Mouse (Mus musculus): ENCODE measurements around the gene Psg19.
"Not testable (repeated sequence)": the region's sequence is repeated elsewhere in the genome, so short reads cannot be mapped to it uniquely, and the experiment has no call there.

Psg19 gene

GRCm38 (mm10) chr7:18798420-18798819, at the start of gene Psg19:
Psg19 (minus strand) TSS chr7:18798520.
- no peak for DNase-seq

DNA sequence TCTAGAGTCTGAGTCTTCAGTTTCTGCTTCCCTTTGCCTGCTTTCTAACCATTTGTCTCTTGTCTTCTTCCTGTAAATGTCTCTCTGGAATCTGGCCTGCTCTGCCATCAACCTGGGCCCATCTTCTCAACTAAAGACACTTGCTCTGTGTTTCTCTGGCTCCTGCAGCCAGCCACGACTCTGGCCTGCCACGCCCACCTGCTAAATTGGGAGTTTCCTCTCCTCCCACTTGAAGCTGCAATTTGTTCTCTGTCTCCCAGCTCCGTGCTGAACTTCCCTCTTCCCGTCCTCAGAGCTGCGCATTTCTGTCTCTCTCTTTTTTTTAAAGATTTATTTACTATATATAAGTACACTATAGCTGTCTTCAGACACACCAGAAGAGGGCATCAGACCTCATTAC, 46.5 kb upstream of the Psg19 start:
- no peak for DNase-seq

DNA sequence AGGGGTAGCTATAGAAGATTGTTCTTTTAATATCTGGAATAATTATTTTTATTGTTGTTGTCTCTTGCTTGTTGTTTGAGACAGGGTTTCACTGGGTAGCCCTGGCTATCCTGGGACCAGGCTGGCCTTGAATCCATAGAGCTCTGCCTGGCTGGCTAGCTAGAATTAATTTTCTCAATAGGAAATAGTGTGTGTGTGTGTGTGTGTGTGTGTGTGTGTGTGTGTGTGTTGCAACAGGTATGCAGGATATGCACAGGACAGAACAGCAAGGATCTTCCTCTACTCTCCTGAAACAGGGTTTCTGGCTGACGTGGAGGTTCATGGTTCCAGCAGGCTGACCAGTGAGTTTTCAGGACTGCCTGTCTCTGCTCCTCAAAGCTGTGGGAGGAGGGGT, 42.9 kb upstream of the Psg19 start:
- DNase-seq = peak; percentile 4 to 10

GRCm38 (mm10) chr7:18840386-18841173, 42.3 kb upstream of the Psg19 start:
- peak; percentile 56 to 65 for DNase-seq

- peak in 1 of 2 experiments; percentile 7 for DNase-seq
These were observed 41.5 kb upstream of the Psg19 start, which contains the start of gene Mill2 for GRCm38 (mm10) chr7:18839865-18840264. Mill2 (plus strand) TSS chr7:18839966.

DNA sequence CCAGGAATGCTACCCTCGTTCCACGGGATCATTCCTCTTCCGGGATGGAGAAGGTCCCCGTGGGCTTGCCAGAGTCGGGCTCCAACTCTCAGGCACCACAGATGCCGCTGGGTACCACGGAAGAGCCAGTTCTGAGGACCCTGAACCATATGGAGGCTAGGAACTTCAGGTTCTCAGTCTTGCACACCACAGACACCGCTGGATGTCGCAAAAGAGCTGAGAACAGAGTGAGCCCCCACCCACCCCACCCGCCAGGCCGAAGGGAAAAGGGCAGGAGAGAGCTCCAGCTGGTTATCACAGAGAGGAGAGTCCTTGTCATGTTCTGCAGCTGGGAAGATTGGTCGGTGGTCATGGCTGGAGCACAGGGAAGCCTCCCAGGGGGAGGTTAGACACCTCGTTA, 34.0 kb upstream of the Psg19 start:
- no peak for DNase-seq

DNA sequence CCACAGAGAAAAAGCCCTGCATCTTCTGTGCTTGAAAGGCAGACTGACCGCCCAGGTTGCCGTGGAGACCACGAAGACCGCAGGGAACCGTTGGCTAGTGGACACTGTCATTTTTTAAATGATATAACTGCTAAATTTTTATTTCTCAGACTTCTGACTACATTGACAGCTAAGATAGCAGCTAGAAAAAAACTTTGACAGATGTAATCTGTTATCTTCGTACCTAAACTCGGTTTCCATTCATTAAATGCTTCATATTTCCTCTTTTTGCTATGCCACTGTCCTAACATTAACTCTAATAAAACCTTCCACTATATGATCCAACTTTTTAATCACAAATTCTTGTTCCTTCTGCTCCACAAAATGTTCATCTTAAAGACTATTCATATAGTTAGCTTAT, 31.2 kb upstream of the Psg19 start:
- DNase-seq = no peak

- DNase-seq = peak; percentile 13 to 36
These were observed 30.3 kb upstream of the Psg19 start for GRCm38 (mm10) chr7:18828592-18828991.

DNA sequence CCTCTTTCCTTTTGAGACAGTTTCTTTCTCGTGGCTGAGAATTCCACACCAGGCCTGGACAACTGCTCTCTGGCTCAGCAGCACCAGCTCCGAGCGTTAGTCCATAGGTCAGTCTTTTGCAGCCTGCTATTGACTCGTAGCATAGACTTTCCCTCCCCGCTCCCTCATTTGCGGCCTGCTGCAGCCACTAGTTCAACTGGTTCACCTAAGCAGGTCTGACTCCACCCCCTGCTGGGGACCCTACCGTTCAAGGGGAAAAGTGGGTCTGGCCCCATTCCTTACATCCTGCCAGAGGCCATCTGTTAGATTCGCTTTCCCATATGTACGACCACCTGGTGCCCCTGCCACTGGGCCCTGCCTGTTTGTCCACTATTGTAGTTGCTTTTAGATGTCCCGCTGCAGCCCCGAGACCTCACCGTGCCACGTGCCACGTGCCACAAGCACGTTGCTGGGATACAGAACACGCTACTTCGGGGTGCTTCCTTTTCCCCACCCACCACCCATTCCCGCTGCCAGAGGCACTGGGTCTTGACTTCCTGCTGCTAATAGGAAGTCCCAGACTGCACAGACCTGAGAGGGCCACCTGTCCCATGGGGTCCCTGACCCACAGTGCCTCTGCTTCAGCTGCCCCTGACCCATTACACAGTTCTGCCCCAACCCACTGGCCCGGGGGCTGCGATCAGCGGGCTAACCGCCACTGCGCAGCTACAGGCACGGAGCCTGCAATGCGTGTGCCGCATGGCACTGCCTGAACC, 29.6 kb upstream of the Psg19 start:
- DNase-seq = peak in 1 of 2 experiments; percentile 7

DNA sequence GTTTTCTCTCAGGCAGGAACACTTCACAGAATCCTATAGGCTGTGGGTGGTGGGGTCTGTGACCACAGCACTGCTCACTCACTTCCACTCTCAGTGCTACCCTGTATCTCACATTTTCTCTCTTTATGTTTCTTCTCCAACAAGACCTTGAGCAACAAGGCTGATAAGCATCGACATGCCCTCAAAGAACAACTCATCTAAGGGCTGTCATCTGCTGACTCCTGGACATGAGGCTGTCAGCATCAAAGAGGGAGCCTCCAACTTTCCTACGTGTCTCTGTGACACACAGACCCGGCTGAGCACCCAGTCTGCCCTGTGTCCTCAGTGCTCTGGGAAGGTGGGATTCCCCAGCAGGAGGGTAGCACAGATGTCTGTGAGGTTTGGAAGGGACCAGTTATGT, 23.2 kb upstream of the Psg19 start, which contains the start of gene Psg17:
Gene Psg17, minus strand, starts transcription at position 101 of the 400 bp plus-strand sequence.
- DNase-seq = no peak

DNA sequence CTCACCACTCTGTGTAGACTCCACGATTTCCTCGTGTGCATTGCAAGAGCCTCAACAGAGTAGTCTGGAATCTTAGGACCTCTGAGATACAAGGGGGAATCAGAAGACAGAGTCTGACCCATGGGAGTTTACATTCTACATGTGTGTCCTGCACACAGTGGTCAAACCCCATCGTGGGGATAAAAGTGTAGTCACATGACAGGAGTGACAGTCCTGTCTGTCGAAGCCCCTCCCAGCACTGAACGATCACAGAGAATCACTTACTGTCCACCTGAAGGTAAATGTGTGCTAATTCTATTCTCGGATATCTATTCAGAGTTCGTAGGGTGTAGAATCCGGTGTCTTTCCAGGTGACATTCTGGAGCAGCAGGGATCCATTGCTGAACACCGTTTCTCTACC, 20.0 kb upstream of the Psg19 start:
- DNase-seq = no peak

DNA sequence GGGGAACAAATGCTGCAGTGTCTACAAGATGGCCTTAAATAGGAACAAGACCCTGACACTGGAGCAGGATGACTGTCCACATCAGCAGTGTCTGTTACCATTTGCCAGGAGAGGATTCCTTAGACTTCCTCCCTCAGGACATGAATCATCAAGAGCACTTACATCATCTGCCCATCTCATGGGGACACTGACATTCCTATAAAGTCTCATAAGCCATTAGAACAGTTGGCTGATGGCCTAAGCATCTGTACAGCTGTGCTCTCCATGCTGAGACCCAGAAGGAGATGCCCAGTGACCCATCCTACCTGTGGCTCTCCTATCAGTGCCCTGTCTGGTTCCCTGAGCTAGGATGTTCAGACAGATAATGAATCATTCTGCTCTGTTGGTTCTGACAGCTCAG, 5.2 kb upstream of the Psg19 start:
- DNase-seq = no peak

GRCm38 (mm10) chr7:18799129-18799528, 809 bp upstream of the Psg19 start:
- no peak for DNase-seq

DNA sequence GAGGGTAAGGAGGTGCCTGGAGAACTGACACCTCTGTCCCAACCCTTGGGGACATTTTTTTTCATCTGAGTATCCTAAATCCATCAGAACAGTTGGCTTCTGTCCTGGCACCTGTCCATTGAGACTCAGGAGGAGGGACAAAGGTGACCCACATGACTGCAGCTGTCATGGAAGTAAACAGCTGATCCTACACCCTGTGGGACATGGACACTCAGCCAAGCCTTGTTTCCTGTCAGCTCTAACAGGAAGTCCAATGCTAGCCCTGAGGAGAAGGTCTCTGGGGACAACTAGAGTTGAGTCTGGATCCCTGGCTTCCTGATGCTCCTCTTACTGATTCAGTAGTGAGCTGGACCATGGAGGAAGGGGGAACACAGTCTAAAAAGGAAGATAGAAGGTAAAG, 7.6 kb downstream of the Psg19 start:
- not testable (repeated sequence) for DNase-seq

- peak in 1 of 2 experiments; percentile 12 for DNase-seq
These were observed 17.0 kb downstream of the Psg19 start for GRCm38 (mm10) chr7:18781301-18781700.

GRCm38 (mm10) chr7:18779337-18779781, 19.0 kb downstream of the Psg19 start:
- no peak for DNase-seq

DNA sequence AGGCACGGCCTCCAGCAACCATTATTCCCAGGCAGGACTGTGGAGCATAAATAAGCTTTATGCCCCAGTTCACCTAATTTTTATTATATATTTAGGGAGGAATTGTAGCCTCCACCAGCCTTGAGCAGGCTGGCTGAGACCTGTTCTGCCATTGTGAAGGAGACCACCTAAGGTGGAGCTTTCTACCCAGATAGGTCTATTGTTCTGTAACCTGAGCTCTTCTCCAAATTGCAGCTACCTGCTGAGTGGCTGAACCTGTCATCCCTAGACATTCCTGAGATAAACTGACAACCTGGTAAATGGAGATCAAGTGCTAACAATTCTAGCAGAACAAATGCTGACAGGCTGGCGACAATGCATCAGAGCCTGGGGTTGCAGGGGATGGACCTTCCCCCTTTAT, 35.4 kb downstream of the Psg19 start:
- not testable (repeated sequence) for DNase-seq

GRCm38 (mm10) chr7:18760152-18760551, 38.2 kb downstream of the Psg19 start:
- not testable (repeated sequence) for DNase-seq

DNA sequence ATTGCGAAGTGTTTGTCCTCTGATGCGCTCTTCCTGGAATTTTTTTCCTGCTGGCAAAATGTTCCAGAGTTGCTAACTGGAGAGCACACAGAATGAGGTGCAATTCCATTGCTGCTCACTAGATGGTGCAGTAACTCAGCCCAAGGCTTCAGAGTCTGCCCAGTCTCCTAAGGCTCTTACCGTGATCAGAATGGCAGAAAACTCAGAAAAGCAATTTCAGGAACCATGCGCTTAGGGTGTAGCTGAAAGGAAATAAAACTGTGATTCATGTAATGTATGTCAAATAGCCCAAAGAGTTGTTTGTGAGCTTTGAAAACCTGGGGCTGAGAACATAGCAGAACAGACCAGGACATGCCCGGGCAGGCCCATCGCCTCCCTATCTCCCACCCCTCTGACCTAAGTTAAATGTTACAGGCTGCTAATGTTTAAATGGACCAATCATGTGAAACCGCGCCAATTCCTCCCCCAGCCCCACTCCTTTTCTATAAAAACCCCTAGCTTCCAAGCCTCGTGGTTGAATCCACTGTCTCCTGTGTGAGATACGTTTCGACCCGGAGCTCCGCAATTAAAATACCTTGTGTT, 48.3 kb downstream of the Psg19 start:
- DNase-seq = peak; percentile 73 to 81

DNA sequence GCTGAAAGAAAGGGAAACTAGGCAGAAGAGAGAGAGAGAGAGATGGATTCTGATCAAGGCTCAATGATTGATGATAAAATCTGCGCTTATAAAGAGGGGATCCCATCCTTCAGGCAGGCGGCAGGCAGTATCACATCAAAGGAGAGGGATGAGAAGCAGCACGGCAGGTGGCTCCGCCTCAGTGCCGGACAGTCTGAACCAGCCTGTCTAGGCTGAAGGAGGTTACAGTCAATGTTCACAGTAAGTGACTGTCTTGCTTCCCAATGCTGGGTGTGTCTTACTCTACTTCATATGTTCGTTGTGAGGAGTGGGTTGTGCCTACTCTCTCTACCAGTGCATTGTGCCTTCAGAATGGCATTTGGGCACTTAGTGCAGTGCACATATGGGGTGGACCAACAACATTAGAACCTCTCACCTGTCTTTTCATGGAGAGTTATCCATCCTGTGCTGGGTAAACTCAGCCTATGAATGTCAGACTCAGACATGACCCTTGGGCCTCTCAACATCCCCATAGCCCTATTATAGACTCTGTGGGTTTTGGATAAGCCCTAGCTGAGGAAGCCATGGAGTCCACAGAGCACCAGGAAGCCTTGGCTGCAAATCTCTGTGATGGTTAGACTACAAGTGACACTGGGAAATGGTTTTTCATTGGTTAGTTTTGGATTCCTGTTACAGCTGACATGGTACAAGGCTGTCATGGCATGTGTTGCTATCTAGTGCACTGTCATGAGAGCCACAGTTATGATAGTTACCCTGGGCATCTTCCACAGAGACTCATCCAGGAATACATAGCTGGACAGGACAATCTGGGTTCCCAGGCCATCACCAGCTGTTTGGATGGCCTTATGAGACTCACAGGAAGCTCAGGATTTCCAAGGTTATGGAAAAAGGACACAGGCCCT, 49.1 kb downstream of the Psg19 start:
- no peak for DNase-seq

GRCm38 (mm10) chr7:18747420-18747819, 50.9 kb downstream of the Psg19 start:
- not testable (repeated sequence) for DNase-seq

- peak; percentile 10 to 15 for DNase-seq
These were observed 52.0 kb downstream of the Psg19 start for GRCm38 (mm10) chr7:18746189-18746860.
